Mouse (Mus musculus): ENCODE measurements around the gene Pip5k1b.

The Pip5k1b gene

GRCm38 (mm10) chr19:24543386-24544350 is 12.0 kb downstream of the Pip5k1b start:
- in situ Hi-C loops (cut with MseI, MboI), result no loop called here

DNA sequence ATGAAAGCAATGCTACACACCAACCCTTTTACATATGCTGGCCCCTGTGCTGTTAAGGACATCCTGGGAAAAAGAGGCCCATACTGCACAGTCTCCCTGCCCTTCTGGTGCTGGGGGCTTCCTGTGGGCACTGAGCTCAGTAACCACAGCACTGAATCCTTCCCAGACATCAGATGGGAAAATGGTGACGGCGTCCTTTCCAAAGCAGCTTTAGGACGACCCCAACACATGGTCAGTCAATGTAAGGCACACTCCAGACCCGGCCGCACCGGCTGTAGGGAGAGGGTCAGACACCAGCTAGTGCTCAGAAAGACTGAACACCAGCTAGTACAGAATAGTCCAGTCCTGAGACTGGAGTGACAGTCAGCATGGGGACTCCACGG is 13.4 kb downstream of the Pip5k1b start:
- in situ Hi-C loops (cut with MseI, MboI), result no loop called here

- in situ Hi-C loops (cut with MseI, MboI), result no loop called here
Observed at GRCm38 (mm10) chr19:24541669-24542292, 13.9 kb downstream of the Pip5k1b start.

GRCm38 (mm10) chr19:24540952-24541668 is 14.6 kb downstream of the Pip5k1b start:
- in situ Hi-C loops (cut with MseI, MboI), result no loop called here

GRCm38 (mm10) chr19:24539041-24539440 is 16.6 kb downstream of the Pip5k1b start:
- in situ Hi-C loops (cut with MseI, MboI), result no loop called here

- in situ Hi-C loops (cut with MseI, MboI), result no loop called here
Observed at GRCm38 (mm10) chr19:24538181-24538580, 17.5 kb downstream of the Pip5k1b start.

DNA sequence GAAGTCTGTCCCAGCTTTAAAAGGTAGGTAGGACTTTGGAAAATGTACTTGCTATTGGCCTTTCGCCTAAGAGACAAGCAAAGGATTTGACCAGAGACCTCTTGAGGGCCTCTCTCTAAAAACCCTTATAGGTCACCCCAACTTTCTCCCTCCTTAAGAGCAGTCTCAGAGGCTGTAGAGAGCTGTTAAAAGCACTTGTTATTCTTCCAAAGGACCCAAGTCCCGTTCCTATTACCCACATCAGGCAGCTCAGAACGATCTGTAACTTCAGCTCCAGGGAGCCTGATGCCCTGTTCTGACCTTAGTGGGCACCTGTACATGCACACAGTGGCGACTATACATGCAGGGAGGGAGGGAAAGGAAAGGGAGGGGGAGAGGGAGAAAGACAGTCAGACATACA is 18.0 kb downstream of the Pip5k1b start:
- in situ Hi-C loops (cut with MseI, MboI), result no loop called here

DNA sequence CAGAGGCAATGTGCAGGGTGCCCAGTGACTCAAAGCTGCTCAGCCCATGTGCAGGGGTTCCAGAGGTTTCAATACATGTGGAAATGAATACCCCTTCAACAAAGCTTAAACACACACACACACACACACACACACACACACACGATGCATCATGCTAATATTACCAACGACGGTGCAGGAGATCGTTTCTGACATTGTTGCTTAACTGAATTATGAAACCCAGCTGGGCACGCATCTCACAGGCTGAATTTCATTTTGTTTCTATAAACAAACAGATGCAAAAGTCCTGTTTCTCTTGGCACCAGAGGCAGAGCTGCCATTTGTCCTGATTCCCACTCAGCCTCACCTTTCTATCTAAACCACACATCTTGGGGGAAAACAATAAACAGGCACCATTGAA is 18.8 kb downstream of the Pip5k1b start:
- in situ Hi-C loops (cut with MseI, MboI), result no loop called here

DNA sequence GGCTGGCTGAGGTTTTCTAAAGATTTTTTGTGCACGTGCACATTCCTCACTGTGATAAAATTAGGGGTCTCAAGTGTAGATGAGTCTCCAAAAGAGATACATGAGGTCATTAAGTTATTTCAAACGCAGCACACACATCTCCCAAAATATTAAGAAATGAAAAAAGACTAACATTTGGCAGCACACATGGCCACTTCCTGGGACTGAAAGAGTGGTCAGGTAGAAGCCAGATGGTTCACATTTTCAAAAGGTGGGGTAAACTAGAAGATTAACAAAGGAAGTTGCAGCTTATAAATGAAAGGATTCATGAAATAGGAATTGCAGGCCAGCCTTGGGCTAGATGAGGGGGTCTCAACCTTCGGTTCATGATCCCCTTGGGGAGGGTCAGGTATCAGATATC is 19.4 kb downstream of the Pip5k1b start:
- in situ Hi-C loops (cut with MseI, MboI), result no loop called here

DNA sequence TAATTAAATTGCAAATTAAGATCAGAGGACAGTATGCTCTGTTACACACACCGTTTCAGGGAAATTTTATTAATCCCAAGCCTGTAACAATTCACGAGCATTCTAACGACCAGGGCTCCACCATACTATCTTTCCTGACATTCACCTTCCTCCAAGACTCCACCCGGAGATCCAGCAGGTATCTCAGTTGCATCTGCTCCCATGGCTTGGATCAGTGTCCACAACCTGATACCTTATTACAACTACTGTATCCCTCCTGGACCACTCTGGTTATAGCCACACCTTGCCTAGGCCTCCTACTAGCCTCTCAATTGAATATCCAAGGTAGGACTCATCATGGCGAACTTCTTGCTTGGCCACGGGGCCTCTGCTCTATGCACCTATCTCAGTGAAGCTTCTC is 20.5 kb downstream of the Pip5k1b start:
- in situ Hi-C loops (cut with MseI, MboI), result no loop called here

DNA sequence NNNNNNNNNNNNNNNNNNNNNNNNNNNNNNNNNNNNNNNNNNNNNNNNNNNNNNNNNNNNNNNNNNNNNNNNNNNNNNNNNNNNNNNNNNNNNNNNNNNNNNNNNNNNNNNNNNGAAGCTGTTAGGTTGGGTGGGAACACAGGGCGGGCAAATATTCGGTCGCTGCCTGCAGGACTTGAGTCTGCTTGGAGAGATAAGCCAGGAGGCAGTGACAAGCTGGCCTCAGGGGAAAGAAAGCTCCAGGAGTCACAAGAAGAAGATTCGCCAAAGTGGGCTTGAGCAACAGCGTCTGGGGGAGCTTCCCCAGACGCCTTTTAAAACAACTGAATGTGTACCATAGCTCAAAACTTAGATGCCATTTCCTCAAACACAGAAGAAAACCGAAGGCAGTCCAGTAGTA is 20.9 kb downstream of the Pip5k1b start:
- in situ Hi-C loops (cut with MseI, MboI), result no loop called here

GRCm38 (mm10) chr19:24528910-24529561 is 26.6 kb downstream of the Pip5k1b start:
- in situ Hi-C loops (cut with MseI, MboI), result no loop called here

- in situ Hi-C loops (cut with MseI, MboI), result no loop called here
Observed at GRCm38 (mm10) chr19:24528129-24528730, 27.4 kb downstream of the Pip5k1b start.

- in situ Hi-C loops (cut with MseI, MboI), result no loop called here
Observed at GRCm38 (mm10) chr19:24527613-24527948, 28.1 kb downstream of the Pip5k1b start.

DNA sequence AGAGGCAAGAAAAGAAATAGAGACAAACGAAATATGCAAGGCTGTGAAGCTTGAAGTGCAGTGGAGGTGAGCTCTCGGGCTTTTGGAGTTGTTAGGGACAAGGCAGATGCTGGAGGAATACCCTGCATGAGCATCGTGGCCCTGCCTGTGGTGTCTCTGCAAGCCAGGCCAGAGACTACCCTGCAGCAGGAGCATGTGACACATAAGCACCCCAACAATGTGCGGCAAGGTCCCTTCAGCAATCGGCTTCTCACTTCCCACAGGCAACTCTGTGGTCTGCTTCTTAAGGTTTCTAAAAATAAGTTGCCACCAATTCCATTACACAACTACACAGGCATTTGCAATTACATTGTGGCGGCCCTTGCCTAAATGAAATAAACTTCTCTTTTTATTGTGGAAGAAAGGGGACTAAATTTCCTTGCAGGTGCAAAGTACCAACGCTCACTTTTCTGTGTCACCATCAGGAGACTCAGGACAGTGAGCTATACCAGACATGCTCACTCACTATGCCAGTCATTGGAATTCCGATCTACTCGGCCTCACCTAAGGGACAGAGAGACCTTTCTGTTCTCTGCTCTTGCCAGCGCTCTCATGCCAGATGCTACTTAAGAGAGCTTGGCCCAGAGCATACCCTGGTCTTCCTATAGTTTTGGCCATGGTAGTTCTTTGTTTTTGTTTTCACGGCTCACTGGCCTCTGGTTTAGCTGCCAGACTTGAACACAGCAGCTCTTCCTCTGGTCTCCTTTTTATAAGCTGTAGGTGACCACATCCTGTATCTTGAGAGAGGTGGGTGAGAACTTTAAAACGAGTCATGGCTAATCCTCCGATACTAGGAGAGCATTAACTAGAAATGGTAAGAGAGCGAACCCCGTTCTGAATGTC is 28.7 kb downstream of the Pip5k1b start:
- in situ Hi-C loops (cut with MseI, MboI), result no loop called here

DNA sequence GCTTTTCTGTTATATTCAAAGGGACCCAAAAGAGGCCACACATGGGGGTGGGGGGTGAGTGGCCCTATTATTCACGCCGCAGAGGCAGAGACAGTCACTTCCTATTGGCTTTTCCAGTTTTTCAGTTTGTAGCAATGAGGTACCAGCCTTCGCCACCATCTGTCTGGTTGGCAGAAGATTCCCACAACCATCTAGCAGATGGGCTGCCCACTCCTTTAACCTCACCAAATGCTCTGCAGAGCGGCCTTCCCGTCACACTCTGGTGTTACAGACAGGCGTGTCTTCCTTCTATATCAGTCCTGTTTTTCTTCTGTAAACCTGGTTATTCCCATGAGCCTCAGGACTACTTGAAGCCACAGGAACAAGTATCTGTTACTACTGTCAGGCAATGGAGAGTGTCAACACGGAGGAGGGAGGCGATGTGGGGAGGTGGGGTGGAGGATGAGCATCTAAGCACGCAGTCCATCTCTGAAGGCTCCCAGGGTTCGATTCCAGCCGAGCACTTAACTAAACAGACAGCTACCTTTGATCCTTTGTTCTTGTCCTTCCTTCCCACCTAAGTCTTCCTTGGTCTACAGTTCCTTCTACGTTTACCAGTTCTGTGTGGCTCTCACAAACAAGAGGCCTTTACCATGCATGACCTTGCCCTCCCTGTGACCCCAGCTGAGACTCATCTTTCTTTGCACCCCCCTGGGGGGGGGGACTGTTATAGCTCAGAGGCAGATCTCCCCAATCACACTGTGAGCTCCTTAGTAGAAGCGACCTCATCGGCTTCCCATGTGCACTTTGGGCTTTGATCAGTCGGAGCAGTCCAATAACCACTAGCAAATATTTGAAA is 32.0 kb downstream of the Pip5k1b start:
- in situ Hi-C loops (cut with MseI, MboI), result no loop called here

- in situ Hi-C loops (cut with MseI, MboI), result no loop called here
Observed at GRCm38 (mm10) chr19:24521997-24522396, 33.7 kb downstream of the Pip5k1b start.

DNA sequence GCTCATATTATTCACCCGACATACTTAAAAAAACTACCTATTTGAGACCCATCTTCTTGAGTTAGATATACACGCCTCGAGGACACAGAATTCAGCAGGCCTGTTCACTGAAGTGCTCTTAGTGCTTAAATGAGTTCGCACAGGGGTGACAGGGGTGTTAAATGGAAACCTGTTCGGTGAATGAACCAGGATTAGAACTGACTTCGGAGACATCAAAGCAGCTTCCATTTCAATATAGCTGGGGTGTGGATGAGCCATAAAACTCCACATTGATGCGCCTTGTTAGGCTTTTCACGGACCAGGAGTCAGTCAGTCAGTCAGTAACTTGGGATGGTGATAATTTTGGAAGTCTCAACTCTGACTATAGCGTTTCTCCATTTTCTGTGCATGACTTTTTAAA is 34.5 kb downstream of the Pip5k1b start:
- in situ Hi-C loops (cut with MseI, MboI), result no loop called here

GRCm38 (mm10) chr19:24519732-24520409 is 35.8 kb downstream of the Pip5k1b start:
- in situ Hi-C loops (cut with MseI, MboI), result no loop called here
